Mouse (Mus musculus) ES-E14 (cell line): ENCODE measurements around the gene Map3k10. TPM values are rescaled to one million over a fixed set of nuclear protein-coding genes. Genes with fewer than 3 reads are reported as not detected.

Experiments used
- DNase-seq: peaks from one replicate; pipeline ENCODE4 v3.0.0-alpha.2; 2013; ENCODE audit warnings: low read depth, low spot score
- H3K27ac ChIP-seq: 2 replicates; pipeline ENCODE4 v1.5.1; 2012; ENCODE audit warnings: low read depth, mild to moderate bottlenecking, low read length, moderate library complexity, mixed read lengths; ENCODE audit not compliant: poor library complexity, insufficient read depth, severe bottlenecking
- H3K36me3 ChIP-seq: 2 replicates; pipeline ENCODE4 v1.6.1; 2012; ENCODE audit warnings: mild to moderate bottlenecking, low read length, moderate library complexity, mixed read lengths; ENCODE audit not compliant: control insufficient read depth, poor library complexity, insufficient read depth, severe bottlenecking
- H3K4me1 ChIP-seq, 2 experiments: fragments of 150-350 bp in 1 of 2; sonication (generic) in 1 of 2; 2 replicates each; pipeline ENCODE4 v1.6.1; 2012; ENCODE audit warnings: low read length in 2 of 2, mild to moderate bottlenecking in 1 of 2, mixed read lengths in 1 of 2; ENCODE audit not compliant: control insufficient read depth in 2 of 2, insufficient read depth in 2 of 2, poor library complexity in 1 of 2
- H3K4me3 ChIP-seq, 2 experiments: fragments of 150-350 bp in 1 of 2; sonication (generic) in 1 of 2; 2 replicates each; pipeline ENCODE4 v1.5.1; 2012; ENCODE audit warnings: low read length in 2 of 2, low read depth in 1 of 2, mild to moderate bottlenecking in 1 of 2, mixed read lengths in 1 of 2; ENCODE audit not compliant: insufficient read depth in 1 of 2, poor library complexity in 1 of 2, severe bottlenecking in 1 of 2
- H3K9ac ChIP-seq: 2 replicates; pipeline ENCODE4 v1.6.1; 2012; ENCODE audit warnings: low read depth, mild to moderate bottlenecking, low read length, mixed read lengths; ENCODE audit not compliant: poor library complexity, insufficient read depth, severe bottlenecking
- H3K9me3 ChIP-seq: fragments of 150-350 bp; sonication (generic); 2 replicates; pipeline ENCODE4 v1.6.1; 2012; ENCODE audit warnings: low read depth, mild to moderate bottlenecking, low read length; ENCODE audit not compliant: control insufficient read depth, insufficient read depth
- CHD2 ChIP-seq: IDR thresholded peaks from 2 replicates; pipeline ENCODE4 v1.6.1; 2014; ENCODE audit warnings: mild to moderate bottlenecking, low read depth, low read length, inconsistent platforms
- HCFC1 ChIP-seq: IDR thresholded peaks from 2 replicates; pipeline ENCODE4 v1.6.1; 2012; ENCODE audit warnings: low read length, inconsistent platforms, borderline replicate concordance; ENCODE audit not compliant: insufficient read depth
- MAFK ChIP-seq: IDR thresholded peaks from 2 replicates; pipeline ENCODE4 v1.6.1; 2014; ENCODE audit warnings: mild to moderate bottlenecking, low read depth, low read length, inconsistent platforms; ENCODE audit not compliant: insufficient read depth
- ZC3H11A ChIP-seq: IDR thresholded peaks from 2 replicates; pipeline ENCODE4 v1.6.1; 2012; ENCODE audit warnings: low read depth, mild to moderate bottlenecking, inconsistent platforms, low read length, borderline replicate concordance
- ZNF384 ChIP-seq: IDR thresholded peaks from 2 replicates; pipeline ENCODE4 v1.6.1; 2012; ENCODE audit warnings: low read depth, low read length, inconsistent platforms
- in situ Hi-C, 2 experiments: fragments of 600-800 bp; cut with MboI; formaldehyde crosslinking; loops; one replicate each; pipeline ENCODE4 v1.15.1; 2025; ENCODE audit warnings: low sequenced_read_pairs in 2 of 2, inconsistent platforms in 1 of 2; ENCODE audit not compliant: unreplicated experiment in 2 of 2
- total RNA-seq: library from RNA; depleted of rRNA; stranded (reverse); fragments of 300-350 nt; gene quantifications from 2 replicates; pipeline ENCODE4 v1.2.3, GENCODE M21; 2012

Gene Map3k10
- total RNA-seq, 1 experiment = 21.6 TPM

GRCm38 (mm10) chr7:27613751-27614499, 60.5 kb downstream of the Map3k10 start:
- Histone ChIP-seq H3K9me3 (no peaks in the 10 kb centered on the region), H3K4me1 (0 out of 4 replicates have a peak, but pooled peaks cover 0 to 2% of the 10 kb centered on the region in 2 experiments), H3K9ac (no peak overlapping the region), H3K36me3 (peaks cover 18% of the 10 kb centered on the region), H3K4me3 (no peak overlapping the region), H3K27ac (no peak overlapping the region)
- TF ChIP-seq ZNF384 (no peak), ZC3H11A (no peak), HCFC1 (no peak), MAFK (no peak), CHD2 (no peak)
- in situ Hi-C loops = no loop called here
- DNase-seq = no peak

- Histone ChIP-seq H3K27ac (no peak overlapping the region), H3K4me1 (0 out of 4 replicates have a peak, but pooled peaks cover 0 to 2% of the 10 kb centered on the region in 2 experiments), H3K9me3 (no peaks in the 10 kb centered on the region), H3K36me3 (peaks cover 16% of the 10 kb centered on the region), H3K9ac (no peak overlapping the region), H3K4me3 (no peak overlapping the region)
- in situ Hi-C loops = no loop called here
- no peak for DNase-seq
- TF ChIP-seq CHD2 = no peak
- no peak for TF ChIP-seq ZNF384
- TF ChIP-seq ZC3H11A = no peak
- TF ChIP-seq MAFK = no peak
- no peak for TF ChIP-seq HCFC1
Measured at GRCm38 (mm10) chr7:27612940-27613339, 61.5 kb downstream of the Map3k10 start.

GRCm38 (mm10) chr7:27610871-27611270, 63.5 kb downstream of the Map3k10 start:
- in situ Hi-C loops = no loop called here
- no peak for TF ChIP-seq ZC3H11A
- no peak for TF ChIP-seq ZNF384
- TF ChIP-seq MAFK = no peak
- TF ChIP-seq CHD2 = no peak
- no peak for TF ChIP-seq HCFC1
- Histone ChIP-seq H3K9me3 (no peaks in the 10 kb centered on the region), H3K36me3 (peaks cover 8% of the 10 kb centered on the region; the same call in 1 of the 2 replicates), H3K4me1 (peaks cover 0 to 4% of the 10 kb centered on the region in 2 experiments; a peak in 1 of 4 replicates), H3K9ac (no peak overlapping the region), H3K27ac (no peak overlapping the region), H3K4me3 (no peak overlapping the region)
- no peak for DNase-seq

GRCm38 (mm10) chr7:27610370-27610769, 64.0 kb downstream of the Map3k10 start:
- H3K9ac ChIP-seq = no peak overlapping the region
- no peaks in the 10 kb centered on the region for H3K9me3 ChIP-seq
- no peak overlapping the region for H3K4me3 ChIP-seq
- H3K4me1 ChIP-seq = peaks cover 0 to 4% of the 10 kb centered on the region in 2 experiments; a peak in 1 of 4 replicates
- H3K27ac ChIP-seq = no peak overlapping the region
- in situ Hi-C loops = no loop called here
- no peak for TF ChIP-seq ZC3H11A
- TF ChIP-seq ZNF384 = no peak
- TF ChIP-seq MAFK = no peak
- TF ChIP-seq CHD2 = no peak
- no peak for DNase-seq
- H3K36me3 ChIP-seq = peaks cover 8% of the 10 kb centered on the region; the same call in 1 of the 2 replicates

GRCm38 (mm10) chr7:27609688-27610087, 64.7 kb downstream of the Map3k10 start:
- no peak for DNase-seq
- no peak overlapping the region for H3K27ac ChIP-seq
- H3K9me3 ChIP-seq = no peaks in the 10 kb centered on the region
- in situ Hi-C loops = no loop called here
- no peak overlapping the region for H3K4me3 ChIP-seq
- peaks cover 0 to 4% of the 10 kb centered on the region in 2 experiments; a peak in 1 of 4 replicates for H3K4me1 ChIP-seq
- TF ChIP-seq HCFC1 (no peak), ZNF384 (no peak), ZC3H11A (no peak), CHD2 (no peak), MAFK (no peak)
- no peak overlapping the region for H3K9ac ChIP-seq
- H3K36me3 ChIP-seq = peaks cover 8% of the 10 kb centered on the region; the same call in 1 of the 2 replicates
